Mouse (Mus musculus) lung, adult 2 months (tissue): Measurements from ENCODE around the gene Mb21d2.

Experiments
- CTCF ChIP-seq: fragments of 200-500 bp; IDR thresholded peaks from 2 replicates; pipeline ENCODE4 v1.5.1; 2011; ENCODE audit warnings: mild to moderate bottlenecking, low read length, control low read depth; ENCODE audit not compliant: insufficient read depth
- POLR2A ChIP-seq: fragments of 200-500 bp; IDR thresholded peaks from 2 replicates; pipeline ENCODE4 v1.6.1; 2011; ENCODE audit warnings: low read depth, mild to moderate bottlenecking, control low read depth, low read length, borderline replicate concordance; ENCODE audit errors: extremely low read depth

DNA sequence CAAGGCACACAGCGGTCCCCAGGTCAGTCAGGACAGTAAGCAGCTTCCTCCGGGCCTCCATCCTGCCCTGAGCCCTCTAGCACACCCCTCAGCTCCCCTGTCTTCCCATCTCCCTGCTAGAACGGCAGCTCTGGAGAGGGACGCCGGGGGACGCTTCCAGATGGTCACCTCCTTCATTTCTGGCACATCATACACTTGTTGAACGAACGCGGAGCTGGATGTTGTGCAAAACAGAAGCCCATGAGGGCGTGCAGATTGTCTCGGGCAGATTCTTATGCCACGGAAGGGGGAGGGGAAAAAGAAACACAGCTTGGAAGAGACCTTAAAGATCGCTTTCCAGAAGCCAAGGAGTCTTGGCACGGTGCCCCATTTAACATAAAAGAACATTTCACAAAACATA, 78.6 kb downstream of the Mb21d2 start:
- TF ChIP-seq POLR2A (no peak), CTCF (no peak)
